Mouse (Mus musculus): Measurements from ENCODE around the gene Clec1b.

The Clec1b gene

DNA sequence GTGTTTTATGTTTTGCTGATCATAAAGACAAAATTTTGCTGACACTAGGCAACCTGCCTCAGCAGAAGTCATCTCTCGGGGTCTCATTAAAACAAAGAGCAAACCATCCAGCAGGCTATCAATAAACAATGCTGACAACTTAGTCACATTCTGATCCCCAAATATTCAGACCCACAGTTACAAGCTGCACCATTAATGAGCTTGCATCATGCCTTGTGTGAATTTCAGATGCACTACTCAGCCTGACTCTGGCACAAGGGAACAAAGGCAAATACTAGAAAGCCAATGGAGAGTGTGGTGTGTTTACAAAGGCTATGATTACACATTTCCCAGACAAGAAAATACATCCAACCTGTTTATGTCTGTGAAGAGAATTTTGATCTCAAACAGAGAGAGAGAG is 17.1 kb downstream of the Clec1b start:
- no peak for DNase-seq

DNA sequence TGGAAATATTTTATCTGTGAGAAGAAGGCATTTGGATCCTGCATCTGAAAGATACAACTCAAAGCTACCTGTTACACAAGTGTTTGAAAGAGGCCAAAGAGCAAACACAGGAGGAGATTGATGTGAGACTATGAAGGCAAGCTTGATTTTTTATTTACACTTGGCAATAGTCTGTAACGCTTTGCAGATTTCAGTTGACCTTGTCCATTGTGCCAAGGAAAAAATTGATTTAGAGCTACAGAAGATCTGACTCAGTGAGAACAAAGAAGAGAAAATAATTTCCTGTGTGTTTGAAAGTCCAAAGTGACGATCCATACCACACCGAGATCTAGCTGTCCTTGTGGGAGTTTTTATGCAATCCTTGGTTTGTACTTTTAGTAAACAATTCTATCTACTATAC is 25.2 kb downstream of the Clec1b start:
- no peak for DNase-seq

DNA sequence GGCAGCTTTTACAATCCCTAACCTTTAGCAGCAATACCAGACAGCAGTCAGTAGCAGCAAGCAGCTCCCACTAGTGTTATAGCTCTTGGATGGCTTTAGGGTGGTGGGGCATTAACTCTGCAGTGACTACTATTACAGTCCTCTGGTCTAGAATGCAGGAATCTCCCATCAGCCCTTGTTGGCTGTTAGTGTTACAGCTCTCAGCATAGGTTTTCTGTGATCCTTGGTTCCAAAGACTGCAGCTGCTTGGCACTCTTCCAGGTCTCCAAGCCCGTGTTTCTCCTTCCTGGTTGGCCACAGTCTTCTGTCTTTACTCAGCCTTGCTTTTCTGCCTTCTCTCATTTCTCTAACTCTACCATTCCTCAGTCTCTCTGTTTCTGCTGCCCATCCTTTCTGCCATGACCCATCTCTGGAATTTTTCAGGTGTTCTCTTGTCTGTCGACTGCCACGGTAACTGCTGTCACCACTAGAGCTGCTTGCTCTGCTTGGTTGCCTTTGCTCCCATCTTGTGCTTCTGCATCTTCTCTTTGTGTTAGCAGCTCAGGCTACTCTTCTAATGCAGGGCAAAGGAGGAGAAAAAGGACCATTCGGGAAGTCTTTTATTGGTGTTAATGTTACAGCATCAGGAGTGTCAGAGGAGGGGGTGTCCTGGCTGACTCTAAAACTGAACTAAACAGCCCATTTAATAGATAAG is 26.1 kb downstream of the Clec1b start:
- no peak for DNase-seq

DNA sequence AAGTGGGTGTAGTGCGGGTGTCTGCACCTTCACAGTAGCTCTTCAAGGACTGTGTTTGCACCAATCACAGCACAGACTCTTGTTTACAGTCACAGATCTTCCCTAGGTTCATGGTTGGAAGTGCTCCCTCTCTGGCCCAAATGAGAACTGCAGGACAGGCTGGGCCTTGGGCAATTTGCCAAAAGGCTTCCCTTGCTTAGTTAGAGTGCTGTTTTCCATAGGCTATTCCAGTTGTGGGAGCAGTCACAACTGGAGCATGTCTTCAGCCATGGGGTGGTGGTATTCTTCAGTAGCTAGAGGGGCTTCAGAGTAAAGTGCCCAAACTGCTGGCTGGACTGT is 26.6 kb downstream of the Clec1b start:
- DNase-seq, result peak; percentile 20

DNA sequence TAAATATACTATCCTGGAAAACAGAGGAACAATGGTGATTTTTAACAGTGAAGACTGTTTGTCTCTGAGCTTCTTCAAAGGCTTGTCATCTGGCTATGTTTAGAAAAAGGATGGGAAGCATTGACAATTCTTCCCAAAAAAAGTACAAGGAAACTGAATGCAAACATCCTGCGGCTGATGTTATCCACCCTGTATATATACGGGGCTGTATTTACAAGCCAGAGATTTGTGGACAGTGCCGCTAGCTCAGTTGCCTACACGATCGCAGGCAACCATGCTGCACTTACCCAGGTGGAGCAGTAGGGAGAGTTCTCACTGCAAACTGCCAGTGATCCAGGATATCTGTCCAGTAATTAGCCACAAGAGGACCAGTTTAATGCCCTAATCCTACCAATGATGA is 28.1 kb downstream of the Clec1b start:
- no peak for DNase-seq

DNA sequence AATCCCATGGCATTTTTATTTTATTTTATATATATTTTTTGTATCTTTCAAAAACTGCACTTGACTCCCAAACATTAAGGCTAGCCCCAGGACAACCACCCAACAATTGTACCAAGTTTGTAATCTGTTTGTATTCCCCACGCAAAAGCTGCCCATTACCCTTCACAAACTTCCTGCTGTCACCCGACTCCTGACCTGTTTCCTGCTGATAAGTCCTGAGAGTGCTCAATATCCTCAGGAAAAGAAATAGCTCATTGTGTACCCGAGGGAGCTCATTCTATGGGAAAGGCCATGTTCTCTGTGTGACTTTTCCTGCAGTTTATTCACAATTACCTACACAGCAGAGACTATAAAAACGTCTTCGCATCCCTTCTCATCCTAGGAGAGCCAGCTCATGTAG is 28.7 kb downstream of the Clec1b start:
- DNase-seq, result no peak

DNA sequence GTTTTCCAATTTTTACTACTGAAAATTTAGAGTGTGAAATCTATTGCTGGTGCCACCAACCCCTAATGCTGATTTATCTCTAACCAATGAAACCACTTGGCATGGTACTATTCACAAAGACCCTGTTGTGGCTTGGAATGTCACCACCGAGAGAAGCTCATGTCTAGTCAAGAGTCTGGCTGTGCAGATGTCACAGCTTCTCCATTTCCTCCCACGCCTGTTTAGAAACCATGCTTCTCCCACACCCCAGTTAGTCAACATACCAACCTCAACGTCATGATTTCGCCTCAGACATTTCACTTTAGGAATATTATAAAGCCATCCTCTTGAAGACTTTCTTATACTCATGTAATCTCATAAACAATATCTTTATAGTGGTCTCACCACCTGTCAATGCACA is 30.2 kb downstream of the Clec1b start:
- DNase-seq, result no peak

DNA sequence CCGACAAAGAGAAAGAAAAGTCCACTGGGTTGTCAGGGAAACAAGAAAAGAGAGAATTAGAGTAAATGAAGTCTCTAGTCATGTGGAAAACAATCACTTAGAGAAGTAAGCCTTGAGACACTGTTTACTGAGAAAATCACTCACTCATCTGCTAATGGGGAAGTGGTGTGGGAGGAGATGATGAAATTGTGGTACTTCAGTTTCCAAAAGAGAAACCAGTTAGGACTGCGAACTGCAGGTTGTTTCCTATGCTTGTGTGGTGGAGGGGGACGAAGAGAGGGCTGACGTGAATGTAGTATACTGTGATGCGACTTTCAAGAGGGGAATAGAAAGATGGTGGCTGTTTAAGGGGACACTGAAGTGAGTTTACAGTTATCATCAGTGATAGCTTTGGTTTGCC is 37.1 kb downstream of the Clec1b start:
- DNase-seq, result no peak

DNA sequence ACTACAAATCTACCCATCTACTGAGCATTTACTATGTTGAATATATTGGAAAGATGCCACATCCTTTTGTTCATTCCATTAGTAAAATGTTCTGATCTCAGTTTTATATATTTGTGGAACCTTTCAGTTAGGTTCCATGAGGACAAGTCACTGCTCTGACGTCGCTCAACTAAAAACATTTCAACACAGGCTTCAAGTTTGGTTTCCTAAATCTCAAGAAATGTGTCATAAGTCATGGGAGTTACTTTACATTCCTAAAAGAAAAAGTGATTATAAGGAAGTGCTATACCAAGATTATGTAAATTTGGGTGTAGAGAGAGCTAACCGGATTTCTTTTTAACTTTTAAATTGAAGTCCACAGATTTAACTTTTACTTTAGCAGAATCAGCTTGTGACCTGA is 38.9 kb downstream of the Clec1b start:
- DNase-seq, result no peak

DNA sequence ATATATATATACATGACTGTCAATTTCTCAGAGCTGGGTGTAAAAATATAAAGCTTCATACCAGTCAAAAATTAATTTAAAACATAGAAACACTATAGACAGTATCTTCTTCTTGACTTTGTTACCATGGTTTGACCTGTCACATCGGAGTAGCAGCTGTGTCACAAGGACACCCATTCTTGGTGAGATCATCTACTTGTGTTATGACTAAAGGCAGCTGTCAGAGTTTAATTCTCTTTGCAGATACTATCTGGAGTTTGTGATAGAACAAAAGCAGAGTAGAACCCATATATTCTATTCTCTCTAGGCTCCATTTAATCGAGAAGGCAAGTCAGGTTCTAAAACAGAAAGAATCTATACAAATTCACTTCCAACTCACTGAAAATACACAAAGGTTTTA is 40.9 kb downstream of the Clec1b start:
- DNase-seq, result no peak

DNA sequence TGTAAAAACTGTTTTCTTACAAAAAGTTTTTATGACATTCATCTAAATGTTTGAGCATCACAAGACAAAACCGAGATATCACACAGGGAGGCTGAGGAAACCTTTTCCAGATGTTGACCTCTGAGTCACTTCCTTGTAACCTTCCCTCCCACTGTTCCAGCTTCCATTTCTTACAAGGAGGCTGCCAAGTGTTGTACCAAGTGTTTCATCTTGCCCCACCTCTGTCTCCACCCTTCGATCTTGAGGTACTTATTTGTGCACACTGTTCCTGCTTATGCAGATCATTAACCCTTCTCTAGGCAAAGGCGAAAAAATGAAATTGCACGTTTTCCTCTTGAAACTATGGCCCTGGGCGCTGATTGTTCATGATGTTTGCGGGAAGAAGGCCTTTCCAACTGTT is 52.6 kb downstream of the Clec1b start:
- DNase-seq, result no peak

DNA sequence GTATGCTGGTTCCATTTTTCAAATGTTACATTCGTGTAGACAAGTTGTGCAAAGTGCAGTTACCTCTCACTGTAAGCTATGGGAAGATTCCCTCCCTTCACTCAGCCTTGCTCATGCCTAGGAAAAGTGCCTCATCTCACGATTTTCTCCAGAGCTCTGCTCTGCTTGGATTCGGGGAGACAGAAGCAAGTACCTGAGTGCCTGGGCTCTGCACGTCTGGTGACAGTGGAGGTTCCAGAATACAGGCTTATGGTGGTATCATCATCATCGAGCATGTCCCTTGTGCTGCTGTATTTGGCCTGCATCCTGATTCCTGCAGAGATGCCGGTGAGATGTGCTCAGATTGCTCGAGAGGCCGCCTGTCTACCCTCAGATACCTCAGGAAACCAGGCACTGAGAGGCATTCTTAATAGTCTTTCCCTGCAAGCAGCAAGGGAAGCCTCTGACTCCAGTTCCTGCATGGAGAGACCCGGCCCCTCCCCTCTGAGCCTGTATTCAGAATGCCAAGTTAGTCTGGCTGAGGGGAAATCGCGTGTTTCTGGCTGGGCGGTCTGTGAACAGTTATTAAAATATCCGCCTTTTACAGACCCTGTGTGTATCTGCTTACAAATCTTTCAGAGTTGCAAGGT is 54.4 kb downstream of the Clec1b start, which contains the start of gene Clec1a:
TSS of gene Clec1a (minus strand) at position 590 of the 629 bp plus-strand sequence.
- no peak for DNase-seq

Data from cerebellum, adult 11-12 months (tissue).